Mouse (Mus musculus): Measurements from ENCODE around the gene Bbip1.
"Not testable (repeated sequence)": the region's sequence is repeated elsewhere in the genome, so short reads cannot be mapped to it uniquely, and the experiment has no call there.

GRCm38 (mm10) chr19:53906703-53907070 lies 37.7 kb downstream of the Bbip1 start:
- TF ChIP-seq CTCF (IDR thresholded peaks at IDR 0.05; ENCODE audit: low read depth); EP300 (optimal IDR thresholded peaks at IDR 0.05): not testable (repeated sequence)

All from stomach, postnatal 0 days (tissue).